Mouse (Mus musculus) lung, adult 2 months (tissue): ENCODE data around the gene Fanci. TPM values are rescaled to one million over a fixed set of nuclear protein-coding genes. Genes with fewer than 3 reads are reported as not detected.

ENCODE experiments used
- DNase-seq: peaks from one replicate; pipeline ENCODE4 v3.0.0; 2022
- H3K4me1 ChIP-seq: fragments of 200-500 bp; 2 replicates; pipeline ENCODE4 v1.6.1; 2011; ENCODE audit warnings: low read length; ENCODE audit not compliant: control insufficient read depth, insufficient read depth
- H3K4me3 ChIP-seq: fragments of 200-500 bp; replicated peaks from 2 replicates; pipeline ENCODE3; 2011; ENCODE audit warnings: low read depth, mild to moderate bottlenecking, control low read depth, low read length; ENCODE audit errors: extremely low read depth
- CTCF ChIP-seq: fragments of 200-500 bp; IDR thresholded peaks from 2 replicates; pipeline ENCODE4 v1.5.1; 2011; ENCODE audit warnings: mild to moderate bottlenecking, low read length, control low read depth; ENCODE audit not compliant: insufficient read depth
- POLR2A ChIP-seq: fragments of 200-500 bp; IDR thresholded peaks from 2 replicates; pipeline ENCODE4 v1.6.1; 2011; ENCODE audit warnings: low read depth, mild to moderate bottlenecking, control low read depth, low read length, borderline replicate concordance; ENCODE audit errors: extremely low read depth
- WGBS: fragments of 180-500 bp; shearing (Covaris S2); methylation state at CpG from one replicate; pipeline ENCODE4 v1.1.7; 2018; 5-methylcytosine and 5-hydroxymethylcytosine counted together
- polyA plus RNA-seq: library from polyadenylated mRNA; depleted of rRNA; stranded (reverse); fragments of >200 nt; gene quantifications from 2 replicates; pipeline ENCODE4 v1.2.3, GENCODE M21; 2012

The Fanci gene
- polyA plus RNA-seq, 1 experiment, result 0.39 TPM

DNA sequence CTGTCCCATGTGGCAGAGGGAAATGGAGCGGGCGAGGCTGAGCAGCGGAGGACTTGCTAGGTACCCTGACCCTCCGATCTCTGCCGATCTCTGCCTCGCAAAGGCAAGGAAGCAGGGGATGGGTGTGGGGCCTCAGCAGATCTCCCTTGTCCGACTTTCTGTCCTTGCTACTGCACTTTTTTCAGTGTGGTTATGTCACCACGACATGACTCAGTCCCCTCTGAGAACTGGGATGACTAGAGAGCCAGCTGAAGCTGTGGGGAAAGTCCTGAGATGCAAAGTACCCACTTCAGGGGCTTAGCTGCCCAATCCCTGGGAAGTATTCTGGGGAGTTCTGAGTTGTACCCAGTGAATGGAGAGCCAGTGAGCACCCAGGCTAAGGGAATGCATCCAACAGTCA is 4.6 kb upstream of the Fanci start:
- 70% methylated on average over 8 of the region's 8 CpGs for WGBS
- H3K4me3 ChIP-seq, result no peak overlapping the region
- DNase-seq, result no peak
- peaks cover 3% of the 10 kb centered on the region; the same call in 1 of the 2 replicates for H3K4me1 ChIP-seq
- no peak for TF ChIP-seq POLR2A
- no peak for TF ChIP-seq CTCF

GRCm38 (mm10) chr7:79387991-79388390 is 3.7 kb upstream of the Fanci start:
- TF ChIP-seq POLR2A (no peak), CTCF (no peak)
- Histone ChIP-seq H3K4me3 (no peak overlapping the region), H3K4me1 (peaks cover 5% of the 10 kb centered on the region; the same call in 1 of the 2 replicates)
- no peak for DNase-seq
- 44% methylated on average over 7 of the region's 7 CpGs for WGBS

- no peak for TF ChIP-seq POLR2A
- TF ChIP-seq CTCF, result no peak
- no peak overlapping the region for H3K4me3 ChIP-seq
- H3K4me1 ChIP-seq, result peaks cover 5% of the 10 kb centered on the region; the same call in 1 of the 2 replicates
- WGBS, result 74% methylated on average over 7 of the region's 7 CpGs
- no peak for DNase-seq
Measured at GRCm38 (mm10) chr7:79388671-79389206, 3.0 kb upstream of the Fanci start.

- TF ChIP-seq CTCF (no peak), POLR2A (no peak)
- no peak overlapping the region for H3K4me3 ChIP-seq
- no peak for DNase-seq
- peaks cover 5% of the 10 kb centered on the region; the same call in 1 of the 2 replicates for H3K4me1 ChIP-seq
- 71% methylated on average over 5 of the region's 5 CpGs for WGBS
Measured at GRCm38 (mm10) chr7:79390141-79390708, 1.5 kb upstream of the Fanci start.

DNA sequence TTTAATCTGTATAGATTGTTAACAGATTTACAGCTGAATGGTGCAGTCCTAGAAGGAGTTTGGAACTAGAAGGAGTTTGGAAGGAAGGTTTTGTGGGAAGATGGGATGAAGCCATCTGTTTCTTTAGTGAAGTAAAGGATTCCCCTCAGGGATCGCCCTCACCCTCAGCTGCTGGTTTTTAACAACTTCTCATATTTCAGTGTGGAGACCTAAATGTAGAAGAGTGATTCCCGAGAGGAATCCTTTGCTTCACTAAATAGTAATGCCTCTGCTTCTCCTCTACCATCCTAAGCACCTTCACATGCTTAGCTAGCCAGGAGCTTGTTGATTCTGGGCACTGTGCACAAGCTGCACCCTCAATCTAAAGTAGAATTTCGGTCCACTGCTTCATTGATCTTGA is 258 bp upstream of the Fanci start:
- TF ChIP-seq CTCF (no peak), POLR2A (no peak)
- 2% methylated on average over 3 of the region's 3 CpGs for WGBS
- peaks cover 5% of the 10 kb centered on the region; the same call in 1 of the 2 replicates for H3K4me1 ChIP-seq
- DNase-seq, result no peak
- peak overlapping the region; percentile 94 for H3K4me3 ChIP-seq

- WGBS, result 37% methylated on average over 9 of the region's 9 CpGs
- Histone ChIP-seq H3K4me3 (no peak overlapping the region), H3K4me1 (peaks cover 5% of the 10 kb centered on the region; the same call in 1 of the 2 replicates)
- no peak for TF ChIP-seq POLR2A
- no peak for TF ChIP-seq CTCF
- no peak for DNase-seq
Measured at GRCm38 (mm10) chr7:79392860-79393513, 1.3 kb downstream of the Fanci start.

DNA sequence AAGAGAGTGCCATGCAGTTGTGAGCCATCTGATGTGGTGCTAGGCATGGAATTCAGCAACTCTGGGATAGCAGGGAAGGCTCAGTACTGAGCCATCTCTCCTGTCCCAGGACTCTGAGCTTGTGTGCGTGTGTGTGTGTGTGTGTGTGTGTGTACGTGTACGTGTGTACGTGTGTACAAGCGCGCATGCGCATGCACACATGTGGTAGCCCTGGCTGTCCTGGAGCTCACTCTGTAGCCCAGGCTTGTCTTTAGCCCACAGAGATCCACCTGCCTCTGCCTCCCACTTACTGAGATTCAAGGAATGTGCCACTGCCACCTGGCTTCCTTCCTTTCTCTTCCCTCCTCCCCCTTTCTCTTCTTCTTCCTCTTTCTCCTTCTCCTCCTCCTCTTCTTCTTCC is 2.2 kb downstream of the Fanci start:
- WGBS, result 98% methylated on average over 7 of the region's 7 CpGs
- Histone ChIP-seq H3K4me1 (peaks cover 5% of the 10 kb centered on the region; the same call in 1 of the 2 replicates), H3K4me3 (no peak overlapping the region)
- DNase-seq, result no peak
- TF ChIP-seq CTCF, result no peak
- TF ChIP-seq POLR2A, result no peak

- no peak overlapping the region for H3K4me3 ChIP-seq
- no peak for DNase-seq
- H3K4me1 ChIP-seq, result peaks cover 5% of the 10 kb centered on the region; the same call in 1 of the 2 replicates
- WGBS, result 79% methylated on average over 7 of the region's 7 CpGs
- TF ChIP-seq CTCF (no peak), POLR2A (no peak)
Measured at GRCm38 (mm10) chr7:79394666-79395065, 2.9 kb downstream of the Fanci start.

DNA sequence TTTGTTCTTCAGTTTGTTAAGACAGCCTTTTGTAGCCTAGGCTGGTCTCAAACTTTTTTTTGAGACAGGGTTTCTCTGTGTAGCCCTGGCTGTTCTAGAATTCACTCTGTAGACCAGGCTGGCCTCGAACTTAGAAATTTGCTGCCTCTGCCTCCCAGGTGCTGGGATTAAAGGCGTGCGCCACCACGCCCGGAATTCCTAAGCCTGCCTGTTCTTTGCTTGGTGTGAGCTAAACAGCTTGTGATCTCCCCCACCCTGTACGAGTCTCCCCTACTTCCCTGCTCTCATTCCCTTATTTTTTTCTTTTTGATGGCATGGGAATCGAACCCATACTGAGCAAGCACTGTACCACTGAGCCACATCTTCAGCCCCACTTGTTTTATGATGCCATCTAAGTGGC is 3.5 kb downstream of the Fanci start:
- DNase-seq, result no peak
- no peak for TF ChIP-seq POLR2A
- TF ChIP-seq CTCF, result no peak
- Histone ChIP-seq H3K4me1 (peaks cover 5% of the 10 kb centered on the region; the same call in 1 of the 2 replicates), H3K4me3 (no peak overlapping the region)
- WGBS, result 87% methylated on average over 7 of the region's 7 CpGs

DNA sequence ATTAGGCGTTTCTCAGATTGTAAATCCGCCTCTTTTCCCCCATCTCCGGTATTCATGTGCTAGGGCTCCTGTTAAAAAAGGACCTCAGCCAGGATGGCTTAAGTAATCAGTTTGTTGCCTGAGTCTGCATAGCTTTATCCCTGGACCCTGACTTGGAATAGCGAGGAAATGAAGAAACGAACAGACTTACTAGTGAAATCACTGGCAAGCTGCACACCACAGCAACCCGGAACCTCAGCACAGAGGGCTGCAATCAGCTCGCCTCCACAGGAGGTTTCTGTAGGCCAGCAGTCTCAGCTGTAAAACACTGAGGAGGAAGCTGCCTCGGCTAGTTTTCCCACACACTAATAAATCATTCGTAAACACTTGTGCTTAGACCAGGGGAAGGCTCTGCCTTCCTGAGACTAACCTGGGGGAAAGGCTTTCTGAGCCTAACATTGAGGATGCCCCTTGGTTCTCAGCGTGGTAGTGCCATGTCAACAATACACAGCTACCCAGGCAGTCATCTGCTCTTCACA is 5.8 kb downstream of the Fanci start:
- H3K4me1 ChIP-seq, result peaks cover under 1% of the 10 kb centered on the region; the same call in 1 of the 2 replicates

More for the DNA sequence above, 5.8 kb downstream of the Fanci start:
- no peak overlapping the region for H3K4me3 ChIP-seq
- DNase-seq, result no peak
- 77% methylated on average over 10 of the region's 10 CpGs for WGBS
- TF ChIP-seq POLR2A (no peak), CTCF (no peak)
